Mouse (Mus musculus) midbrain, embryonic 12.5 days (tissue): Measurements from ENCODE around the gene 1700021F05Rik. TPM values are rescaled to one million over a fixed set of nuclear protein-coding genes. Genes with fewer than 3 reads are reported as not detected.
A peak's percentile ranks its signal among the peaks of the same experiment; 100 is the strongest.

Experiments used
- ATAC-seq: fragments of 200-750 bp; cut with Nextera tagmentation; 2 replicates; pipeline ENCODE4 v1.8.0; 2017; ENCODE audit warnings: low read depth, moderate TSS enrichment, moderate library complexity; ENCODE audit not compliant: low FRiP score
- H3K27ac ChIP-seq: fragments of 300-500 bp; sonication (generic); replicated peaks from 2 replicates; pipeline ENCODE4 v1.5.1; 2016; ENCODE audit warnings: mild to moderate bottlenecking
- H3K27me3 ChIP-seq: fragments of 300-500 bp; sonication (generic); 2 replicates; pipeline ENCODE4 v1.6.1; 2016; ENCODE audit warnings: mild to moderate bottlenecking
- H3K36me3 ChIP-seq: fragments of 300-500 bp; sonication (generic); 2 replicates; pipeline ENCODE4 v1.6.1; 2016
- H3K4me1 ChIP-seq: fragments of 300-500 bp; sonication (generic); 2 replicates; pipeline ENCODE4 v1.6.1; 2016
- H3K4me2 ChIP-seq: fragments of 300-500 bp; sonication (generic); replicated peaks from 2 replicates; pipeline ENCODE4 v1.6.1; 2016; ENCODE audit warnings: mild to moderate bottlenecking, moderate library complexity
- H3K4me3 ChIP-seq: fragments of 300-500 bp; sonication (generic); 2 replicates; pipeline ENCODE4 v1.5.1; 2016; ENCODE audit warnings: mild to moderate bottlenecking
- H3K9ac ChIP-seq: fragments of 300-500 bp; sonication (generic); replicated peaks from 2 replicates; pipeline ENCODE4 v1.6.1; 2016; ENCODE audit warnings: mild to moderate bottlenecking, moderate library complexity
- H3K9me3 ChIP-seq: fragments of 300-500 bp; sonication (generic); 2 replicates; pipeline ENCODE4 v1.6.1; 2016; ENCODE audit warnings: mild to moderate bottlenecking
- WGBS: fragments of 180-500 bp; shearing (Covaris S2); methylation state at CpG from one replicate; pipeline ENCODE4 v1.1.7; 2016; 5-methylcytosine and 5-hydroxymethylcytosine counted together
- polyA plus RNA-seq: library from polyadenylated mRNA; unstranded; fragments of >200 nt; fragmentation: Nextera tagmentation; extraction: Ambion mirVana; gene quantifications from 2 replicates; pipeline ENCODE4 v1.2.1, GENCODE M21; 2016

Gene 1700021F05Rik
- polyA plus RNA-seq = 59.1 and 62.8 TPM in 2 replicates

DNA sequence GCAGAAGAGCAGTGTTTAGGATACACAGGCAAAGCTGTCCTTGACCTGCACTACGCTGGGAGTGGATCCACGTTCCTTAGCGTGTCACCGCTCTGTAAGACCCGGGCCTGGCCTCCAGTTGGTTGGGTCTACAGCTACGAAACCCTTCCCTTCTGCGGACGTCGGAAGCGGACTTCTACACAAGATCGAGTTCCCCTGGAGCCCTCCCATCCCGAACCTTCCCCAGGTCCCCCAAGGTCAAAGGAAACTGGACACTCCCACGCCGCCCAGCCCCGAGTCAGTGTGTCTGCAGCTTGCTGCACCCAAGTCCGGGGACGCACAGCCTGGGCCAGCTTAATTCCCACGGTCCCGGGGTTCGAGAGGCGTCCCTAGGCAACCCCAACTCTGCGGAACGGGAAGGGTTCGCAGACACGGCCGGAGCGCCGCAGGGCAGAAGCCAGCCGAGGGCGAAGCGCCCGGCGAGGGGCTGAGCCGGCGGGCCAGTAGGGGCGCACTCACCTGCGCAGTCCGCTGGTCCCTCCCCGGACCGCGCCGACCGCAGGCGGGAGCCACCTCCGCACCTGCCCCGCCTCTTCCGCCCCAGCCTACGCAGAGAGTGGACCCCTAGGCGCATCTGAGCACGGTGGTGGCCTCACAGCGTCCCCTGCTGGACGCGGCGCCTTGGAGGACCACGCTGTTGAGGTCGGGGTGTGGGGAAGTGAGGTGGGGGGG lies at the start of gene 1700021F05Rik:
1700021F05Rik (minus strand) TSS at position 553 of the 711 bp plus-strand sequence.
- H3K27ac ChIP-seq = peak within 1 kb of the TSS; percentile 65
- no peaks in the 10 kb centered on the region for H3K27me3 ChIP-seq
- H3K4me3 ChIP-seq = peak within 1 kb of the TSS; percentile 92
- peaks cover 13% of the 10 kb centered on the region for H3K4me1 ChIP-seq
- no peaks in the 10 kb centered on the region for H3K9me3 ChIP-seq
- under 1% methylated on average over 56 of the region's 56 CpGs for WGBS
- H3K9ac ChIP-seq = peak within 1 kb of the TSS; percentile 89
- H3K36me3 ChIP-seq = peaks cover 9% of the 10 kb centered on the region; the same call in 1 of the 2 replicates
- peak within 1 kb of the TSS; percentile 70 for H3K4me2 ChIP-seq
- ATAC-seq = peak; percentile 98

DNA sequence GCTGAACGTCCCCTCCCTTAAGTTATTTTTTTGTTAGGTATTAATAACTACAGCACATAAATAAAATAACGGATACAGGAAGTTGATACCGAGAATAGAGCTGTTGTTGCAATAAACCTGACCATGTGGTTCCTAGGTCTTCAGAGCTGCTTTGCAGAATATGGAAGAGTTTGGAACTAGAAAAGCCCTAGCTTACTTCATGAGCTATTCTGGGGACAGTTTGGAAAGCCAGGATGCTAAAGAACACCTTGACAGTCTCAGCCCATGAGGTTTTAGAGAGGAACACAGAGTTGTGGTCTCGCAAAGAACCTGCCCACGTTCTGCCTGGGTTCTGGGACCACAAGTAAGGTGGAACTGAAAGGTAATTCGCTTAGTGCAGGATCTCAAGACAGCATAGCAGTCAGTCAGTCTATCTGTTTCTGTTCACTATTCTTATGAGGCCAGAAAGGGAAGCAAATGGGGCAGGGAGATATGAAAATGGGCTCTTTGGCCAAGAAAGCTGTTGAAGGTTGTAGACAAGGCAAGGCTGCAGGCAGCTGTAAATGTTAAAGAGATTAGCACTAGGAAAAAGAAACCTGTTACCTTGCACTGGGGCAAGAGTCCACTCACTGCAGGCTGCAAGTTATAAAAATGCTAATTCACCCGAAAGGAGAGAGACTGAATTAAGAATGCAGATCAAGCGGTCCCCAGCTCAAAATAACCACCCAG lies 47.8 kb upstream of the 1700021F05Rik start:
- H3K4me3 ChIP-seq = no peak overlapping the region
- peaks cover 7% of the 10 kb centered on the region for H3K4me1 ChIP-seq
- no peak overlapping the region for H3K9ac ChIP-seq
- no peak overlapping the region for H3K27ac ChIP-seq
- H3K27me3 ChIP-seq = no peaks in the 10 kb centered on the region
- no peak for ATAC-seq
- H3K9me3 ChIP-seq = no peaks in the 10 kb centered on the region
- WGBS = 68% methylated on average over 8 of the region's 8 CpGs
- H3K36me3 ChIP-seq = peaks cover 13% of the 10 kb centered on the region
- H3K4me2 ChIP-seq = no peak overlapping the region

DNA sequence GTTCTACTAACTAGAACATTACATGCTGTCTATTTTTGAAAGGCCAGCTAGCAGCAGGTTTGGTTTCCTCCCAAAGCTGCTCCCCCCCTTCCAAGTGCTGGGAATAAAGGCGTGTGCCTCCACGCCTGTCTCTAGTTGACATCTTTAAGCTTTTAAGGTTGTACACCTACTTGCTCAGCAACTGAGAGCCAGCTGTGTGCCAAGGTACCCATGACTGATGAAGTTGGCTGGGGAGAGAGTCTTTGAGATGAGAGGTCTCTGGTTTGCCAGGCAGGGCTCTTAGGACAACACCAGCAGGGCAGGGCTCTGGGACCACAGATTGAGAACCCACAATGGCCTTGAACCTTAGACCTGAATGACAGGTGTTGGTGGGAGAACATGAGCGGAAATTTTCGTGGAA lies 43.7 kb upstream of the 1700021F05Rik start:
- no peaks in the 10 kb centered on the region for H3K9me3 ChIP-seq
- H3K9ac ChIP-seq = no peak overlapping the region
- peaks cover 33% of the 10 kb centered on the region for H3K36me3 ChIP-seq
- no peak overlapping the region for H3K4me3 ChIP-seq
- H3K4me1 ChIP-seq = peaks cover 17% of the 10 kb centered on the region
- 90% methylated on average over 4 of the region's 4 CpGs for WGBS
- no peak for ATAC-seq
- H3K27ac ChIP-seq = no peak overlapping the region
- no peak overlapping the region for H3K4me2 ChIP-seq
- no peaks in the 10 kb centered on the region for H3K27me3 ChIP-seq

DNA sequence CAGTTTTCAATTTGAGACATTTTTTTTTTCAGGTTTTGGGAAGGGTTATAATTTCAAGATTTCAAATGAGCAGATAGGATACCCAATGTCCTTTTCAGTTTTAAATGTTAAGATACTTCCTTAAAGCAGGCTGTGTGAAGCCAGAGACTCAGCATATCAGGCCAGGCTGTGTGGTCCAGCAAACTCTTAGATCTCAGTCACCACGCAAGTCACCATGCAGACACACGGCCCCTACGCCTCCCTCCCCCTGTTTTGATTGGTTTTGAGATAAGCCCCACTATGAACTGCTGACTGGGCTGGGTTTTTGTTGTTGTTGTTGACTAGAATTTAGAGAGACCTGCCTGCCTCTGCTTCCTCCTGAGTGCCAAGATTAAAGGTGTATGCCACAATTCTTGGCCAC lies 40.5 kb upstream of the 1700021F05Rik start:
- peak overlapping the region; percentile 79 for H3K4me2 ChIP-seq
- H3K9ac ChIP-seq = peak overlapping the region; percentile 93
- no peak for ATAC-seq
- H3K9me3 ChIP-seq = no peaks in the 10 kb centered on the region
- H3K27me3 ChIP-seq = peaks cover 10% of the 10 kb centered on the region
- H3K27ac ChIP-seq = peak overlapping the region; percentile 97
- H3K36me3 ChIP-seq = peaks cover 33% of the 10 kb centered on the region
- WGBS = 29% methylated on average over 3 of the region's 3 CpGs
- H3K4me3 ChIP-seq = peak overlapping the region; percentile 78
- H3K4me1 ChIP-seq = peaks cover 16% of the 10 kb centered on the region

DNA sequence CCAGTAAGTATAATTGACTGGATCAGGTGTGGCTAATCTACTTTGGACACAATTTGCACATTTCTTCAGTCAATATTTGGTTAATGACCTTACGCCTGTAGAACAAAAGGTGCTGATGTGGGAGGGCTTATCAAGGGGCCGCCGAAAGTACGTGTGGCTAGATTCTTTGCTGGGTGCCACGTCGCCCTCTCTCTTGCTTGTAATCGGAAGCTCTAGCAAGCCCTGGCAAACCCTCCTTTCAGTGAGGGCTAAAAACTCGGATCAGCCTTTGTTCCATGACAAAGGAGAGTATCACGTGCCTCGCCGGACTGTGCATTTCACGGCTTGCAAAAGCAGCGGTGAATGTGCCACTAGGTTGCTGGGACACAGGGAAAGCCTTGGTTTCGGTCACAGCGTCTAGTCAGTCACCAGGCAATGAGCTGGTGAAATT lies 39.9 kb upstream of the 1700021F05Rik start:
- peak; percentile 70 for ATAC-seq
- WGBS = under 1% methylated on average over 15 of the region's 15 CpGs
- H3K4me3 ChIP-seq = peak overlapping the region; percentile 78

DNA sequence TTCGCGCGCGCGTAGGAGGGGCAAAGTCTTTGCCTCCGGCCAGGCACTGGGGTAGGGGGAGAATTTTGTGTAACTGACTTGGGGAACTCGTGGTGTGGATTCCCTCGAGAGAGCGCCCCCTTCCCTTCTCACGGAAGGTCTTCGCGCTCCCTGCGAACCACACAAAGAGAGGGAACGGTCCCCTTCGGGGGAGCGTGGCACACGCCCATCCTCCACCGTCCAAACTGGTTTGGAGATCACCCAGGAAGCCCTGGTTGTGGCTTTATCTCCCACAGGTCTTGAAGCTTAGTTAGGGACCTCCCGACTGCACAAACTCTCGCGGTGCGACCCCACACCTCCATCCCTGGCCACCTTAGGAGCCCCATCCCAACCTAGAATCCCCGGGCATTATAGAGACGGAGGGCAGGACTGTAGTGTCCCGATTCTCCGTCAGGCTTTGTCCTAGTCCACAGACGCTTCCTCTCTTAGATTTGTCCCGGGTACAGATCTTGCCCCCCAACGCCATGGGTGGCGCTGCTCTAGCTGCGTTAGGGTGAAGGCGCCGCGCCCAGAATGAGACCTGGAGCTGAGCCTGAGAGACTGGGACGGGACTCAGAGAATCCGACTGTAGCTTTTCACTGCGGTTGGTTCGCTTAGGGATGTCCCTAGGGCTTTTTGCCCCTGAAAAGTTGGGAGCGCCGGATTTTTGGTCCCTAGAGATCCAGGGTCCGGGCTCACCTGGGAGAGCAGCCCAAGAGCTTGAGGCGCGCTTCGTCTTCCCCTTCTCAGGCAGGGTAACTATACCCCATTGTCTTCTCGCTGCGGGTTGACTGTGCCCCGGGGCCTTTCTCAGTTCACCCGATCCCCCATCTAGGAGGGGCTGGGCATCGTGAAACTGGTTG lies 38.8 kb upstream of the 1700021F05Rik start:
- peak overlapping the region; percentile 79 for H3K4me2 ChIP-seq
- peak overlapping the region; percentile 97 for H3K27ac ChIP-seq
- H3K9ac ChIP-seq = peak overlapping the region; percentile 93
- H3K4me3 ChIP-seq = peak overlapping the region; percentile 78
- no peaks in the 10 kb centered on the region for H3K9me3 ChIP-seq
- peak; percentile 12 for ATAC-seq
- peaks cover 16% of the 10 kb centered on the region for H3K4me1 ChIP-seq
- peaks cover 30% of the 10 kb centered on the region for H3K36me3 ChIP-seq
- under 1% methylated on average over 47 of the region's 49 CpGs for WGBS
- H3K27me3 ChIP-seq = peaks cover 19% of the 10 kb centered on the region

More for the DNA sequence above, 39.9 kb upstream of the 1700021F05Rik start:
- Histone ChIP-seq H3K36me3 (peaks cover 33% of the 10 kb centered on the region), H3K4me1 (peaks cover 16% of the 10 kb centered on the region), H3K4me2 (peak overlapping the region; percentile 79), H3K9ac (peak overlapping the region; percentile 93), H3K27ac (peak overlapping the region; percentile 97), H3K9me3 (no peaks in the 10 kb centered on the region), H3K27me3 (peaks cover 15% of the 10 kb centered on the region)

DNA sequence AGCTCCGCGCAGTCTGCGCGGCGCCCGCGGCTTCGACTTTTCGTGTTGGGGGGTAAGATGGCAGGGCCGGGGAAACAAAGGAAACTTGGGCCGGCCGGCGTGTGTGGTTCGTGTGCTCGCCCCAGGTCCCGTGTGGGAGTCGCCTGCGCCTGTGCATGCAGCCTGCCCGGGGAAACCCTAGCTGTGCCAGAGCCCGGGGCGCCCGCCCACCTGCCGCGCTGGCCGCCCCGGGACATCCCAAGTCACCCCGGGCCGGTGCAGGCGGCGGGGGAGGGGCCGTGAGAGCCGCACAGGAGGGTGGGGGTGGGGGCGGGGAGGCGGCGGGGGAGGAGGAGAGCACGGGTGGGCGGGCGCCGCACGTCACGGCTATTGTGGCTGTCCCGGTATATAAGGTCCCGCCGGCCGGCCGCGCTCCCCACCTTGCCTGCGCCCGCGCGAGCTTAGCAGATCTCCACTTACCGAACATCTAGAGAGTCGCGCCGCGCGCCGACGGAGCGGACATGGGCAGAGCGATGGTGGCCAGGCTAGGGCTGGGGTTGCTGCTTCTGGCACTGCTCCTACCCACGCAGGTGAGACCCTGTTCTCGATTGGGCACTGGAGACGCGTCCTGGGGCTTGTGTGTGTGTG lies 38.1 kb upstream of the 1700021F05Rik start:
- peak; percentile 80 for ATAC-seq
- under 1% methylated on average over 44 of the region's 65 CpGs for WGBS
- Histone ChIP-seq H3K4me3 (peak overlapping the region; percentile 78), H3K9me3 (no peaks in the 10 kb centered on the region), H3K36me3 (peaks cover 22% of the 10 kb centered on the region), H3K27ac (peak overlapping the region; percentile 97), H3K4me2 (peak overlapping the region; percentile 79), H3K4me1 (peaks cover 16% of the 10 kb centered on the region), H3K27me3 (peaks cover 19% of the 10 kb centered on the region), H3K9ac (peak overlapping the region; percentile 93)

DNA sequence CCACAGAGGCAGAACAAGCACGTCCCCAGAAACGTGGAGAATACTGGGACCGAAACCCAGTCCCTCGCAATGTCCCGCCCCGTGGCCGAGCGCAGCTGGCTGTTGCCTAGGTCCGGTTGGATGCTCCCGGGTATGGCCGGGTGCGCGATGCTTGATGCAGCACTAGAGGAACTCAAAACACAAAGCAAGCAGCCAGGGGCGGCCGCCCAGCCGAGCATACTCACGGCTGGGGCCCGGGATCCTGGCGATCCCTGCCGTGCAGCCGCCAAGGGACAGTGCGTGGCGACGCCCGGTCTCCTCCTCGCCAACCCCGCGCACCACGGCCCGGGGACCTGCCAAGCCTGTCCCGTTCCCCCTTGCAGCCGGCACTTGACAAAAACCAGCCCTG lies 37.6 kb upstream of the 1700021F05Rik start:
- H3K9ac ChIP-seq = peak overlapping the region; percentile 93
- peak overlapping the region; percentile 97 for H3K27ac ChIP-seq
- peak overlapping the region; percentile 78 for H3K4me3 ChIP-seq
- peak overlapping the region; percentile 79 for H3K4me2 ChIP-seq
- H3K4me1 ChIP-seq = peaks cover 16% of the 10 kb centered on the region
- H3K27me3 ChIP-seq = peaks cover 19% of the 10 kb centered on the region
- no peaks in the 10 kb centered on the region for H3K9me3 ChIP-seq
- under 1% methylated on average over 30 of the region's 32 CpGs for WGBS
- ATAC-seq = peak; percentile 59
- peaks cover 17% of the 10 kb centered on the region for H3K36me3 ChIP-seq

DNA sequence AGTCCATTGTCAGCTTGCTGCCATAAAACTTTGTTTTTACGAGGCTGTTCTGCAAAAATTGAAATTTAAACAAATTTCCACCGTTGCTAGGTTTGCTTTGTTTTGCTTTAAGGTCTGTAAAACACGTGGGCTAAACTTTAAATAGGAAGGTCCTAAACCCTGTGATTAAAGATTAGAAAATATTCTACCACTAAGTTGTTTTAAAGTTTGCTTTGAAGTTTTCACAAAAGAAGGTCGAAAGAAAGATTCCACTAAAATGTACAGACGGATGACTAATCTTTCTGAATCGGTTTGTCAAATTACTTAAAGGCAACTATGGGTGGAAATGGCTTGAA lies 37.2 kb upstream of the 1700021F05Rik start, which contains the start of gene Cd24a:
Cd24a (plus strand) TSS at position 288 of the 335 bp plus-strand sequence.
- Histone ChIP-seq H3K4me3 (peak within 1 kb of the TSS; percentile 78), H3K9me3 (no peaks in the 10 kb centered on the region), H3K27me3 (peaks cover 19% of the 10 kb centered on the region), H3K4me2 (peak within 1 kb of the TSS; percentile 79), H3K27ac (peak within 1 kb of the TSS; percentile 97), H3K9ac (peak within 1 kb of the TSS; percentile 93), H3K4me1 (peaks cover 16% of the 10 kb centered on the region), H3K36me3 (peaks cover 13% of the 10 kb centered on the region)
- WGBS = under 1% methylated on average over 6 of the region's 6 CpGs
- no peak for ATAC-seq

DNA sequence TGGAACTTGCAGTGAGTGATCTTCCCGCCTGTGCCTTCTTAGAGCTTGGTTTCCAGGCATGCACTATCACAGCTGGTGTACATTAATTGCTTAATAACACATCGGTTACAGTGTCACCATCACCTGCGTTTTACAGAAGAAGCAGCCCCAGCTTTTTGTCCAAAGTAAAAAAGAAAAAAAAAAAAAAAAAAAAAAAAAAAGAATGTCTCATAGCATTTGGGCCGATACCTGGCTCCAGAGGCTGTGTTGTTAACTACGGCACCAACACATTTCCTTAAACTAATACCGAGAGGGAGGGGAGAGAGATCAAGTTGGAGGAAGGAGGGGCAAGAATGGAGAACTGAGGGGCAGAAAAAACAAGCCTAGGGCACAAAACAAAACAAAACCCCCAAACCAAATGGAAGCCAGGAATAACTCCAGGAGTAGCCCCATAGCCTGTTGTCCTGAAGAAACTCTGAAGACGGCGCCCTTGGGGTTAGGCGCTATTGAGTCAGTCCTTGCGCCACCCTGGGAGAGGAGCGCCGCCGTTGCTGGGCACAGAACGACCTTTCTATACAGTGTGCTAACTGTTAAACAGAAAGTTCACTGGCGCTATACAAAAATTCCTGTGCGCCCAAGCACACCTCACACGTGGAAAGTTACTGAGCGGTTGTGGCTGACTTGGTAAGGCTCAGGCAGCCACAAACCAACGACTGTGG lies 36.7 kb upstream of the 1700021F05Rik start:
- H3K4me3 ChIP-seq = peak overlapping the region; percentile 78
- ATAC-seq = no peak
- 14% methylated on average over 19 of the region's 19 CpGs for WGBS
- peaks cover 16% of the 10 kb centered on the region for H3K4me1 ChIP-seq
- peaks cover 19% of the 10 kb centered on the region for H3K27me3 ChIP-seq
- no peaks in the 10 kb centered on the region for H3K9me3 ChIP-seq
- peaks cover 8% of the 10 kb centered on the region for H3K36me3 ChIP-seq
- 0 out of 2 replicates have a peak overlapping the region, but pooled peaks have one; percentile 1 for H3K9ac ChIP-seq
- H3K4me2 ChIP-seq = peak overlapping the region; percentile 79
- no peak overlapping the region for H3K27ac ChIP-seq

DNA sequence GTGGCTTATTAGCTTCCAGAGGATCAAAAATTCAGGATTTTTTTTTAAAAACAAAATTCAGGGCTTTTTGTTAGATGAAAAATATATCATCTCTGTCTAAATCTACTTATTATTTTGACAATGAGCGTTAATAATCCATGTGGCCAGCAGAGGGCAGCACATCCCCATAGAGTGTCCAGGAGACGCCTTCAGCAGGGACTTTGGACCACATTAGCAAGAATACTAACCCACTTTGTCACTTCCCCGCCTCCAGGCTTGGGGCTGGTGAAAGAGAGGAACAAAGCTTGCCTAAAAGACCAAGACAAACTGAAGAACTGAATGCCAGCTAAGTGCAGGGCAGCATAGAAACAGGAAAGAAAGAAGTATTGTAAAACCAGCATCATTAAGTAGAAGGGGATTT lies 34.2 kb upstream of the 1700021F05Rik start:
- no peak overlapping the region for H3K9ac ChIP-seq
- WGBS = 1% methylated on average over 3 of the region's 3 CpGs
- peaks cover 19% of the 10 kb centered on the region for H3K27me3 ChIP-seq
- no peak overlapping the region for H3K4me2 ChIP-seq
- no peak overlapping the region for H3K27ac ChIP-seq
- no peak for ATAC-seq
- no peaks in the 10 kb centered on the region for H3K36me3 ChIP-seq
- H3K9me3 ChIP-seq = peaks cover 3% of the 10 kb centered on the region; the same call in 1 of the 2 replicates
- peaks cover 5% of the 10 kb centered on the region for H3K4me1 ChIP-seq
- no peak overlapping the region for H3K4me3 ChIP-seq
